Mouse (Mus musculus) midbrain, embryonic 16.5 days (tissue): ENCODE measurements around the gene Banf1. TPM values are rescaled to one million over a fixed set of nuclear protein-coding genes. Genes with fewer than 3 reads are reported as not detected.
"Not testable (repeated sequence)": the region's sequence is repeated elsewhere in the genome, so short reads cannot be mapped to it uniquely, and the experiment has no call there.

Experiments
- ATAC-seq: fragments of 200-750 bp; cut with Nextera tagmentation; 2 replicates; pipeline ENCODE4 v1.8.0; 2017; ENCODE audit warnings: moderate TSS enrichment
- H3K27ac ChIP-seq: fragments of 300-500 bp; sonication (generic); 2 replicates; pipeline ENCODE4 v1.5.1; 2014; ENCODE audit warnings: mild to moderate bottlenecking, low read length, mixed read lengths
- H3K27me3 ChIP-seq: fragments of 300-500 bp; sonication (generic); 2 replicates; pipeline ENCODE4 v1.6.1; 2014; ENCODE audit warnings: low read depth, low read length, mixed read lengths; ENCODE audit not compliant: control insufficient read depth, insufficient read depth
- H3K36me3 ChIP-seq: fragments of 300-500 bp; sonication (generic); 2 replicates; pipeline ENCODE4 v1.6.1; 2014; ENCODE audit warnings: mild to moderate bottlenecking, low read length, moderate library complexity, mixed read lengths; ENCODE audit not compliant: control insufficient read depth, insufficient read depth
- H3K4me1 ChIP-seq: fragments of 300-500 bp; sonication (generic); 2 replicates; pipeline ENCODE4 v1.6.1; 2014; ENCODE audit warnings: mild to moderate bottlenecking, low read length, mixed read lengths; ENCODE audit not compliant: control insufficient read depth, insufficient read depth
- H3K4me2 ChIP-seq: fragments of 300-500 bp; sonication (generic); 2 replicates; pipeline ENCODE4 v1.6.1; 2014; ENCODE audit warnings: mild to moderate bottlenecking, low read length, mixed read lengths
- H3K4me3 ChIP-seq: fragments of 300-500 bp; sonication (generic); 2 replicates; pipeline ENCODE4 v1.5.1; 2014; ENCODE audit warnings: low read depth, mild to moderate bottlenecking, low read length, moderate library complexity, mixed read lengths
- H3K9ac ChIP-seq: fragments of 300-500 bp; sonication (generic); 2 replicates; pipeline ENCODE4 v1.6.1; 2014; ENCODE audit warnings: low read depth, low read length, mixed read lengths
- H3K9me3 ChIP-seq: fragments of 300-500 bp; sonication (generic); replicated peaks from 2 replicates; pipeline ENCODE4 v1.6.1; 2014; ENCODE audit warnings: mild to moderate bottlenecking, low read length, mixed read lengths; ENCODE audit not compliant: control insufficient read depth, poor library complexity, severe bottlenecking
- WGBS: fragments of 180-500 bp; shearing (Covaris S2); extraction: QIAGEN DNeasy Blood & Tissue Kit; methylation state at CpG from one replicate; pipeline ENCODE4 v1.1.7; 2014; 5-methylcytosine and 5-hydroxymethylcytosine counted together
- polyA plus RNA-seq: library from polyadenylated mRNA; unstranded; fragments of >200 nt; fragmentation: Nextera tagmentation; extraction: Ambion mirVana; gene quantifications from 2 replicates; pipeline ENCODE4 v1.2.1, GENCODE M21; 2015

The Banf1 gene
- polyA plus RNA-seq, 1 experiment from 2014 or later, result 321 TPM

- Histone ChIP-seq H3K9ac (peak overlapping the region; percentile 43; the same call in 1 of the 2 replicates), H3K4me2 (peak overlapping the region; percentile 52), H3K36me3 (no peaks in the 10 kb centered on the region), H3K4me1 (peaks cover 12% of the 10 kb centered on the region), H3K9me3 (no peaks in the 10 kb centered on the region), H3K27me3 (no peaks in the 10 kb centered on the region), H3K27ac (0 out of 2 replicates have a peak overlapping the region, but pooled peaks have one; percentile 26), H3K4me3 (peak overlapping the region; percentile 32)
- ATAC-seq, result no peak
- 27% methylated on average over 7 of the region's 7 CpGs for WGBS
Measured at GRCm38 (mm10) chr19:5405924-5406323, 39.0 kb upstream of the Banf1 start.

GRCm38 (mm10) chr19:5402293-5402692 lies 35.3 kb upstream of the Banf1 start, which contains the start of gene Tsga10ip:
TSS of gene Tsga10ip (minus strand) at chr19:5402526.
- ATAC-seq, result no peak
- WGBS, result 74% methylated on average over 8 of the region's 8 CpGs
- Histone ChIP-seq H3K4me2 (no peak within 1 kb of the TSS), H3K27ac (no peak within 1 kb of the TSS), H3K4me3 (no peak within 1 kb of the TSS), H3K36me3 (no peaks in the 10 kb centered on the region), H3K27me3 (no peaks in the 10 kb centered on the region), H3K9ac (0 out of 2 replicates have a peak within 1 kb of the TSS, but pooled peaks have one; percentile 6), H3K4me1 (peaks cover 4% of the 10 kb centered on the region), H3K9me3 (no peaks in the 10 kb centered on the region)

- H3K4me3 ChIP-seq, H3K4me2 ChIP-seq, H3K27me3 ChIP-seq, H3K4me1 ChIP-seq, H3K36me3 ChIP-seq, H3K27ac ChIP-seq, H3K9ac ChIP-seq, ATAC-seq, H3K9me3 ChIP-seq: not testable (repeated sequence)
- 73% methylated on average over 4 of the region's 4 CpGs for WGBS
Measured at GRCm38 (mm10) chr19:5401073-5401472, 34.1 kb upstream of the Banf1 start.

GRCm38 (mm10) chr19:5395371-5395770 lies 28.4 kb upstream of the Banf1 start:
- Histone ChIP-seq H3K4me2 (no peak overlapping the region), H3K9me3 (no peaks in the 10 kb centered on the region)
- 72% methylated on average over 4 of the region's 4 CpGs for WGBS

GRCm38 (mm10) chr19:5394168-5394567 lies 27.2 kb upstream of the Banf1 start:
- no peak for ATAC-seq
- Histone ChIP-seq H3K27me3 (no peaks in the 10 kb centered on the region), H3K4me2 (no peak overlapping the region), H3K27ac (no peak overlapping the region), H3K9ac (no peak overlapping the region), H3K4me3 (no peak overlapping the region), H3K36me3 (no peaks in the 10 kb centered on the region), H3K9me3 (no peaks in the 10 kb centered on the region), H3K4me1 (peaks cover 12% of the 10 kb centered on the region)
- 62% methylated on average over 10 of the region's 10 CpGs for WGBS

More at GRCm38 (mm10) chr19:5395371-5395770, 28.4 kb upstream of the Banf1 start:
- H3K27me3 ChIP-seq, result no peaks in the 10 kb centered on the region
- H3K27ac ChIP-seq, result no peak overlapping the region
- no peak overlapping the region for H3K4me3 ChIP-seq
- ATAC-seq, result no peak
- no peak overlapping the region for H3K9ac ChIP-seq
- peaks cover under 1% of the 10 kb centered on the region; the same call in 1 of the 2 replicates for H3K4me1 ChIP-seq
- H3K36me3 ChIP-seq, result no peaks in the 10 kb centered on the region

GRCm38 (mm10) chr19:5392892-5393291 lies 25.9 kb upstream of the Banf1 start:
- Histone ChIP-seq H3K4me1 (peaks cover 13% of the 10 kb centered on the region), H3K9me3 (no peaks in the 10 kb centered on the region), H3K4me3 (no peak overlapping the region), H3K36me3 (no peaks in the 10 kb centered on the region), H3K9ac (no peak overlapping the region), H3K27ac (no peak overlapping the region), H3K4me2 (no peak overlapping the region), H3K27me3 (no peaks in the 10 kb centered on the region)
- no peak for ATAC-seq
- 57% methylated on average over 4 of the region's 4 CpGs for WGBS

GRCm38 (mm10) chr19:5390416-5390815 lies 23.4 kb upstream of the Banf1 start:
- Histone ChIP-seq H3K27me3 (no peaks in the 10 kb centered on the region), H3K36me3 (no peaks in the 10 kb centered on the region; the same call in 1 of the 2 replicates), H3K4me1 (peaks cover 28% of the 10 kb centered on the region), H3K27ac (no peak overlapping the region), H3K9me3 (no peaks in the 10 kb centered on the region), H3K4me3 (no peak overlapping the region), H3K9ac (no peak overlapping the region), H3K4me2 (no peak overlapping the region)
- no peak for ATAC-seq
- WGBS, result 91% methylated on average over 8 of the region's 8 CpGs

GRCm38 (mm10) chr19:5389647-5390046 lies 22.7 kb upstream of the Banf1 start:
- ATAC-seq, result no peak
- no peaks in the 10 kb centered on the region for H3K9me3 ChIP-seq
- H3K4me3 ChIP-seq, result peak overlapping the region; percentile 71
- H3K36me3 ChIP-seq, result no peaks in the 10 kb centered on the region; the same call in 1 of the 2 replicates
- no peaks in the 10 kb centered on the region for H3K27me3 ChIP-seq
- peak overlapping the region; percentile 70 for H3K4me2 ChIP-seq
- no peak overlapping the region; the same call in 1 of the 2 replicates for H3K9ac ChIP-seq
- H3K27ac ChIP-seq, result no peak overlapping the region
- 52% methylated on average over 12 of the region's 12 CpGs for WGBS
- peaks cover 28% of the 10 kb centered on the region for H3K4me1 ChIP-seq

GRCm38 (mm10) chr19:5388588-5389242 lies 21.7 kb upstream of the Banf1 start, which contains the start of gene Sart1:
TSS of gene Sart1 (minus strand) at chr19:5388703.
- Histone ChIP-seq H3K9me3 (no peaks in the 10 kb centered on the region), H3K27me3 (no peaks in the 10 kb centered on the region), H3K4me1 (peaks cover 28% of the 10 kb centered on the region), H3K4me3 (peak within 1 kb of the TSS; percentile 71), H3K9ac (peak within 1 kb of the TSS; percentile 81), H3K4me2 (peak within 1 kb of the TSS; percentile 74), H3K36me3 (peaks cover 8% of the 10 kb centered on the region), H3K27ac (peak within 1 kb of the TSS; percentile 82)
- WGBS, result 3% methylated on average over 43 of the region's 43 CpGs
- ATAC-seq, result peak; percentile 96
